Mouse (Mus musculus): ENCODE measurements at regions not wholly inside any gene's neighbourhood (a gene's known extent, or its start where the extent isn't known, plus 50 kb on each side); places are given as distances from the start of the nearest gene placed in this dataset.
A peak's percentile ranks its signal among the peaks of the same experiment; 100 is the strongest.

DNA sequence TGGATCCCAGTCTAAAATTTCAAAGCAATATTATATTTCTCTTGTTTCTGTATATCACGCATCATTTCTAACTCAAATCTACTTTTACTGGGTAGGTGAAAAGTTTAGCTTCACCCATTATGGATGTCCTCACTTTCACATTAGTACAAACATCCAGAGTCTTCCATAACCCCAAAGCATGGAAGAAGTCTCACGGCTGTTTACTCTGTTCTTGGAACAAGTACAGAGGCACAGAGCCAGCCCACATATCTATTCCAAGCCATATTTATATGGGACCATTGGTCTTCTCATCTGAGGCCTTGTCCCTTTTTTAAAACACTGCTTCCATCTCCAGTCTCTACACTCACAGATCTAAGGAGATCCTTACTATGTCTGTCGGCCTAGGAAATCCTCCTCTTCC lies 192.8 kb downstream of the Tm2d1 start:
- peak; percentile 35 for DNase-seq

DNA sequence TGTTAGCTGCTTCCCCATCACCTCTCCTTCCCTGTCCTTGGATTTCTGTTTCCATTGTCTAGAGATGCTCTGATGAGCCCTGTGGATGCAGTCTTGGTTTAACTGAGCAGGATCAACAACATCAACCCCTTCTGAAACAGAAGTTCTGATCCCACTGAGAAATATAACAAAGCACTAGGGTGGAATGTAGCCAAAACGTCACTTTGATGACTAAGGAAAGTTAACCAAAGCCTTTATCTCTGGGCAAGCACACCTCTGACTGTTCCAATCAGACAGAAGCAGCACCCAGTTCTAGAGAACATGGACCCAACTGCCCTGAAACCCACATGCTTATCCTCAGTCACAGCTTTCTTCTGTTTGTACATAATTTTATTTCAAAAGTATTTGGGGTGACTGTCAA lies 193.2 kb downstream of the Tm2d1 start:
- DNase-seq: no peak

- DNase-seq: no peak
Observed at GRCm38 (mm10) chr4:98188944-98189343, 194.2 kb downstream of the Tm2d1 start.

- no peak for DNase-seq
Observed at GRCm38 (mm10) chr4:98187038-98187437, 196.1 kb downstream of the Tm2d1 start.

DNA sequence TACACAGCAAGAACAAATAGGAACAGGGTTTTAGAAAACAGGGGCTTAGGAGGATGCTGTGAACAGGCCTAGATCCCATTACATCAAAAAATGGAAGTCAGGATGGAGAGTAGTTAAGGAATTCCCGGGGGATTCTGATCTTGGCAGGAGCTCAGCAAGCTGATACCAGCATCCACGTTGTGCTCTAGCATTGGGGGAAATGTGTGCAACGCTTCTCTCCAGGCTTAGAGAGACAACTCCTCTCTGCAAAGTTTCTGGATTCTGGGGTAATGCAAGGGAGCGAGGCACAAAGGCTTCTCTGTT lies 201.1 kb downstream of the Tm2d1 start:
- peak; percentile 44 for DNase-seq

DNA sequence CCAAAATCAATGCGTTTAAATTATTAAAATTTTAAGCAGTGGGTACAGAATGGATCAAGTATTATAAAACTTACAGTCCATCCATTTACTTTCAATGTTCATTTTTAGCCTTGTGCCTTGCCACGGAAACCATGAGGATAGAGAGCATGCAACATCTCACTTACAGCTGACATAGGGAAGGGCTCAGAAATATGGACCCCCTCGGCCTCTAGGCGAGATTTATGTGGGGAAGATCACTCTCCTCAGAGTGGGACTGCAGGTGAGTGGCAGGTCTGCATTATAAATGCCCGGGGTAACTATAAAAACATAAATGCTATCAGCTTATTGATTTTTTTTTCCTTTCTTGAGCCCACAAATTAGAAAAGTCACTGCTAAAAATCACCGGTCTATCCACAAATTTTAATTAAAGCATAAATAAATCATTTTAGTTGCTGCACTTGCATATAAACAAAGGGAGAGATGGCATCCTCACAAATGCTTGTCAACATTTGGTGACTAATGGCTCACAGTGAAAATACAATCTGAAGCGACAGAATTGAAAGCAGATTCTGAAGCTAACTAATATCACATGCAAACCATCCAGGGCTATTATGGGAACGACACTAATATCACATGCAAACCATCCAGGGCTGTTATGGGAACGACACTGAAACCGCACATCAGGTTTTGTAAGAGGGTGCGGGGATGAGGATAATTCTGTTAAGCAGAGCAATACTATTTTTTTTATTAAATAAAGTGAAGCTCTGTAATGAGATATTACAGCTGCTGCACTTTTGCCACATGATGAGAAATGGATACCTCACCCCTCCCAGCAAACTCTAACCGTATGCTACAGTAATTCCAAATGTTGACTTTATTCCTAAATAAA lies 201.7 kb downstream of the Tm2d1 start:
- no peak for DNase-seq

- peak; percentile 45 for DNase-seq
Observed at GRCm38 (mm10) chr4:98180336-98180735, 202.8 kb downstream of the Tm2d1 start.
